Mouse (Mus musculus) limb, embryonic 12.5 days (tissue): ENCODE measurements around the gene Thbs4. TPM values are rescaled to one million over a fixed set of nuclear protein-coding genes. Genes with fewer than 3 reads are reported as not detected.

ENCODE experiments used
- ATAC-seq: fragments of 200-750 bp; cut with Nextera tagmentation; 2 replicates; pipeline ENCODE4 v1.8.0; 2017; ENCODE audit warnings: low read depth, moderate TSS enrichment; ENCODE audit not compliant: insufficient number of reproducible peaks, insufficient read depth, low FRiP score, low TSS enrichment
- H3K27ac ChIP-seq: fragments of 300-500 bp; sonication (generic); 2 replicates; pipeline ENCODE4 v1.5.1; 2016; ENCODE audit warnings: mild to moderate bottlenecking, moderate library complexity
- H3K27me3 ChIP-seq: fragments of 300-500 bp; sonication (generic); 2 replicates; pipeline ENCODE4 v1.6.1; 2016; ENCODE audit warnings: mild to moderate bottlenecking, moderate library complexity
- H3K36me3 ChIP-seq: fragments of 300-500 bp; sonication (generic); 2 replicates; pipeline ENCODE4 v1.6.1; 2016; ENCODE audit warnings: mild to moderate bottlenecking, moderate library complexity
- H3K4me1 ChIP-seq: fragments of 300-500 bp; sonication (generic); replicated peaks from 2 replicates; pipeline ENCODE4 v1.6.1; 2016
- H3K4me2 ChIP-seq: fragments of 300-500 bp; sonication (generic); 2 replicates; pipeline ENCODE4 v1.6.1; 2016; ENCODE audit warnings: mild to moderate bottlenecking, moderate library complexity
- H3K4me3 ChIP-seq: fragments of 300-500 bp; sonication (generic); replicated peaks from 2 replicates; pipeline ENCODE4 v1.5.1; 2016; ENCODE audit warnings: mild to moderate bottlenecking
- H3K9ac ChIP-seq: fragments of 300-500 bp; sonication (generic); replicated peaks from 2 replicates; pipeline ENCODE4 v1.6.1; 2016; ENCODE audit warnings: mild to moderate bottlenecking, moderate library complexity
- H3K9me3 ChIP-seq: fragments of 300-500 bp; sonication (generic); 2 replicates; pipeline ENCODE4 v1.6.1; 2016; ENCODE audit warnings: mild to moderate bottlenecking, moderate library complexity
- WGBS: fragments of 180-500 bp; shearing (Covaris S2); methylation state at CpG from one replicate; pipeline ENCODE4 v1.1.7; 2016; 5-methylcytosine and 5-hydroxymethylcytosine counted together
- polyA plus RNA-seq: library from polyadenylated mRNA; unstranded; fragments of >200 nt; fragmentation: Nextera tagmentation; extraction: Ambion mirVana; gene quantifications from 2 replicates; pipeline ENCODE4 v1.2.1, GENCODE M21; 2016

Gene Thbs4
- polyA plus RNA-seq, 1 experiment from 2014 or later: 2.9 TPM

DNA sequence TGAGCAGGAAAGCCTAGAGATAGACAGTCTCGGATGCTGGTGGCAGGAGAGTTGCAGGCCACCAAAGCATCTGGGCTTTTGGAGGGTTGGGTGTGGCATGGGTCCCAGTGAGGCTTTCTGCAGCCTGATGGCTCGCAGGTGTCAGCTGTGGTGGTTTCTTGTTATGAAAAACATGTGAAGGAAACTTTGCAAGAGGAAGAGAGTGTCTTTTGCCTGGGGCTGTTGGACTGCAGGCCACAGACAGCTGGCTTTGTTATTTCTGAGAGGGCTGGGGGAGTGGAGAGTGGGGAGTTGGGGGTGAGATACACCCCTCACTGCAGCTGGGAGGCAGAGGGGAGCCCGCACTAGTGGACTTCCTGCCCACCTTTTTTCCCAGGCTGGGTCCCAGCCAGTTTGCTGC lies 55.8 kb downstream of the Thbs4 start:
- no peak for ATAC-seq
- Histone ChIP-seq H3K36me3 (no peaks in the 10 kb centered on the region), H3K4me2 (no peak overlapping the region), H3K4me1 (no peaks in the 10 kb centered on the region), H3K27me3 (peaks cover 6% of the 10 kb centered on the region; the same call in 1 of the 2 replicates), H3K9me3 (no peaks in the 10 kb centered on the region), H3K9ac (no peak overlapping the region), H3K4me3 (no peak overlapping the region), H3K27ac (no peak overlapping the region)
- 66% methylated on average over 3 of the region's 3 CpGs for WGBS

DNA sequence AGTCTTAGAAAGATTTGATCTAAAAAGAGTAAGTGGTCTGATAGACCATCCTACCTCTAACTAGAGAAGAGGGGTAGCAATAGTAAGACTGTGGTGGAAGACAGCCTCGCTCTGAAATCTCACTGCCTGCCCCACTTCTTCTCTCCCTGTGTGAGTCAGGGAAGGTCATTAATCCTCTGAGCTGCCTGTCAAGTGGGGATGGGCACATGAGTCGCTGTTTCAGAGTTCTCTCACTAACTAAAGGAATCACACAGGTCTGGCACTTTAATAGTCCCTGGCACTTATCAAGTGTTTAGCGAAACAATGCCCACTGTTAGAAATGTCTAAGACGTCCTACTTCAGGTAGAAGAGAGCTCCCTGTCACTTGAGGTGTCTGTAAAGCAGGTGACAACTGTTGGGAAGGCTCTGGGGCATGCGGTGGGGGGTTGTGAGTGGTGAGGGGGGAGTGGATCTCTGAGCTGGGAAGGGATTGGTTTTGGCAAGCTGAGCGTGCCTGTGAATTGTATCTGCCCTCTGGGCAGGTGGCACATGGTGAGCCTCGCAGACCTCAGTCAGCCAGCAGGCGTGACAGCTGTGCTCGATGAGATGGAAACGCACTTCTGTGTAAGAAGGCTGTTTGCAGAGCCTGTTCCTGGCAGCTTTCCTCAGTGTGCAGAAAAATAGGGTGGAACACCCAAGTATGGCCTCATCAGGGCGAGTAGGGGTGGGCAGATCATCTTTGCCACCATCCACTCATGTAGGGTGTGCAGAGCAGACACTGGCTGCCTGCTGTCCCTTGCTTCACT lies 57.9 kb downstream of the Thbs4 start:
- Histone ChIP-seq H3K4me1 (no peaks in the 10 kb centered on the region), H3K4me3 (no peak overlapping the region), H3K4me2 (no peak overlapping the region), H3K36me3 (no peaks in the 10 kb centered on the region), H3K9me3 (no peaks in the 10 kb centered on the region), H3K27me3 (peaks cover 14% of the 10 kb centered on the region; the same call in 1 of the 2 replicates), H3K9ac (0 out of 2 replicates have a peak overlapping the region, but pooled peaks have one; percentile 18), H3K27ac (no peak overlapping the region)
- 61% methylated on average over 11 of the region's 11 CpGs for WGBS
- ATAC-seq: no peak

DNA sequence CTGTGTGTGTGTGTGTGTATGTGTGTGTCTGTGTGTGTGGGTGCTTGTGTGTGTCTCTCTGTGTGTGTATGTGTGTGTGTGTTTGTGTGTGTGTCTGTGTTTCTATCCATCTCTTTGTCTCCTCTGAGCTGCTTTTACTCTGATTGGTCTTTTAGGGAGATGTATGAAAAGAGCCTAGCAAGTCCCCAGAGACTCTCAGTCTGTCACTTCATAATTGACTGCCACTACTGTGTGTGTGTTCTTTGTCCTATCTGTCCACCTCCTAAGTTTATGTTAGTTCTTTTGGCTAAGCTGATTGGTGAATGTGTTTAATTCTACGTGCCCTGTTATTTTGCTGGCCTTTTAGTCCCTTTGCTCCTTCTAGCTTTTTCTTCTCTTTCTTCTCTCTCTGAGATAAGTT lies 58.9 kb downstream of the Thbs4 start:
- no peak overlapping the region for H3K27ac ChIP-seq
- no peak overlapping the region for H3K4me2 ChIP-seq
- H3K36me3 ChIP-seq: no peaks in the 10 kb centered on the region
- no peak overlapping the region for H3K9ac ChIP-seq
- WGBS: 86% methylated on average over 1 of the region's 1 CpGs
- peaks cover 15% of the 10 kb centered on the region; the same call in 1 of the 2 replicates for H3K27me3 ChIP-seq
- ATAC-seq: no peak
- H3K9me3 ChIP-seq: no peaks in the 10 kb centered on the region
- no peaks in the 10 kb centered on the region for H3K4me1 ChIP-seq
- H3K4me3 ChIP-seq: no peak overlapping the region

DNA sequence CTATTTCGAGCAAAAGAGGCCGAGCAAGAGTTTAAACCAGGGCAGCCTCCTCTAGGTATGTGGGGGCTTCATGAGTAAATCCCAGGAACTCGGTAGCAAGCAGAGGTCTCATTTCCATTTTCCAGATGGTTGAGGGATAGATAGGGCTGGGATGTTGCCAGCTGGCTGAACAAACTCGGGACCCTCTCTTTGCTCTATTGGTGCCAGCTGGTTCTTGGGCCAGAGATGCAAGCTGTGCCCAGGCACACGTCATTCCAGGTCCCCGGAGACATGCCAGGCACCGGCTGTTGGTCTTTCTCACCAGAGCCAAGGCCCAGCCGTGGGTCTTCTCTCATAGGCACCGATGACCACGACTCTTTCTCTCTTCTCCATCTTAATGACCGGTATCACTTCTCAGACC lies 60.9 kb downstream of the Thbs4 start:
- 90% methylated on average over 11 of the region's 11 CpGs for WGBS
- Histone ChIP-seq H3K4me2 (no peak overlapping the region), H3K9me3 (no peaks in the 10 kb centered on the region), H3K27ac (no peak overlapping the region), H3K9ac (no peak overlapping the region), H3K36me3 (no peaks in the 10 kb centered on the region), H3K4me1 (no peaks in the 10 kb centered on the region), H3K4me3 (no peak overlapping the region), H3K27me3 (peaks cover 15% of the 10 kb centered on the region; the same call in 1 of the 2 replicates)
- no peak for ATAC-seq

DNA sequence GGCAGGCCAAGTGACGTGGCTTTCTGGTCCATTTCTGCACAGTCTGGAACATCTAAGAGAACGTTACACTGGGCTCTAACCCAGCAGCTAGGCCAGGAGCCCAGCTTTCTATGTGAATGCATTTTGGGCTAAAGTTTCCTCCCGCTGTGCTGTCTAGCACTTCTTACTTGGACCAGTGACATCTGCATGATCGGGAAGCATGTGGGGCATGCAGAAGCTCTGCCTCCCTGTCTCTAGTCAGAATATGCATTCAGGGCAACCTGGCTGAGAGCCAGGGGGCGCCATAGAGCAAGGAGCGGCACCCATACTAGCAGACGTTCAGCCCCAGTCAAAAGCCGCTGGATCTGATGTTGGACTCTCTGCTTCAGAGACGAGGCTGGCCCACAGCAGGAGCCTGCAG lies 61.4 kb downstream of the Thbs4 start:
- no peak for ATAC-seq
- no peak overlapping the region for H3K27ac ChIP-seq

DNA sequence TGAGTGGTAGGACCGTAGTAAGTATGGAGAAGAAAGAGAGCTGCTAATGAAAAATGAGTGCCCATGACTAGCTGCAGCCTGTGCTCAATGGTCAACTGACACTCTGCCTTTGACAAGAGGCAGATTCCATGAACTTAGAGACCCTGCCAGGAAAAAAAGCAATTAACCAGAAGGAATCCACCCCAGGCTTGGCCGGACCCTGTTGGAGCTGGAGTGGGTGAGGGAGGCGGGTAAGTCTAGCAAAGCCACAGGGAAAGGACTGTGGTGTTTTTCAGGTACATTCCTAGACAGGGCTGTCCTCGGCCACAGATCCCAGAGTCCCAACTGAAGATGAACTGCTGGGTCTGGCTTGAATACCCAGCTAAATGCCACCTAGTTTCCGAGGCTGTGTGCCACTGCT lies 61.8 kb downstream of the Thbs4 start:
- no peak overlapping the region for H3K9ac ChIP-seq
- H3K9me3 ChIP-seq: no peaks in the 10 kb centered on the region
- 80% methylated on average over 5 of the region's 5 CpGs for WGBS
- H3K4me3 ChIP-seq: no peak overlapping the region
- H3K36me3 ChIP-seq: no peaks in the 10 kb centered on the region
- no peak overlapping the region for H3K4me2 ChIP-seq
- no peak for ATAC-seq
- no peak overlapping the region for H3K27ac ChIP-seq
- no peaks in the 10 kb centered on the region for H3K4me1 ChIP-seq
- peaks cover 15% of the 10 kb centered on the region; the same call in 1 of the 2 replicates for H3K27me3 ChIP-seq

More for the DNA sequence above, 61.4 kb downstream of the Thbs4 start:
- H3K27me3 ChIP-seq: peaks cover 15% of the 10 kb centered on the region; the same call in 1 of the 2 replicates
- no peak overlapping the region for H3K4me2 ChIP-seq
- WGBS: 39% methylated on average over 9 of the region's 9 CpGs
- H3K9me3 ChIP-seq: no peaks in the 10 kb centered on the region
- H3K9ac ChIP-seq: no peak overlapping the region
- H3K4me3 ChIP-seq: no peak overlapping the region
- H3K36me3 ChIP-seq: no peaks in the 10 kb centered on the region
- no peaks in the 10 kb centered on the region for H3K4me1 ChIP-seq

DNA sequence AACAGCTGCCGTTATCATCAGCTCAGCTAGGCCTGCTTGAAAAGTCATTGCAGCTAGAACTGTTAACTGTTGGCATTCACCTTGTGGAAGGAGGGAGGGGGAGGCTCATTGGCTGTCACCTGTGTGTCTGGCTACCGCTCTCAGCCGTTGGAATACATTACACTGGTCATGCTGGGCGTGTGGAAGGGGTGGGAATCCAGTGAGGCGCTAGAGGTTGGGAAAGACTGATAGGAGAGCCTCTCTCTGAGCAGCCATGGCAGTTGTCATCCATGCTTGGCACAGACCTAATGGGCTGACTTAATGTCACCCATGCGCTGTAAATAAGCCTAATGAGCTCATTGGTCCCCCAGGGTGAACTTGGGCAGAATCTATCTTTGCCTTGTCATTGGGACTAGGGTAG lies 62.8 kb downstream of the Thbs4 start:
- no peak overlapping the region for H3K9ac ChIP-seq
- ATAC-seq: no peak
- 74% methylated on average over 6 of the region's 6 CpGs for WGBS
- H3K9me3 ChIP-seq: no peaks in the 10 kb centered on the region
- H3K27me3 ChIP-seq: peaks cover 15% of the 10 kb centered on the region; the same call in 1 of the 2 replicates
- H3K36me3 ChIP-seq: no peaks in the 10 kb centered on the region
- no peak overlapping the region for H3K27ac ChIP-seq
- no peaks in the 10 kb centered on the region for H3K4me1 ChIP-seq
- no peak overlapping the region for H3K4me2 ChIP-seq
- no peak overlapping the region for H3K4me3 ChIP-seq

DNA sequence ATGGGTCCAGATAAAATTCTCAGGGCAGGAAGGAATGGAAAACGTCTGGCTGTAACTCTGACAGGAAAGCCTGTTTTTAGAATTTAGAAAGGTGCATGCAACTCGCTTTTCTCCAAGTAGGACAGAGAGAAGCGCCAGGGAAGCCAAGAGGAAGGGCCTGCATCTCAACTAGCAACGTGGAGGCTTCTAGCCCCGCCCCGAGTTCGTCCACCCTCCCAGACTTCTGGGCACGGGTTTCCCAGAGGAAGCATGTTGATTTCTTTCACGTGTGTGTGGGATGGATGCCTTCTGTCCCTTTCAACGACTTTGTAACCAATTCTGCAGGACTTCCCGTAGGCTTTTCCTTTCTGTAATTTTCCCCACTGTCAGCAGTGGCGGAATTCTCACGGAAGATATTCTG lies 64.8 kb downstream of the Thbs4 start:
- H3K9me3 ChIP-seq: no peaks in the 10 kb centered on the region
- H3K27me3 ChIP-seq: peaks cover 15% of the 10 kb centered on the region; the same call in 1 of the 2 replicates
- no peak overlapping the region for H3K9ac ChIP-seq
- H3K4me1 ChIP-seq: no peaks in the 10 kb centered on the region
- no peak overlapping the region for H3K27ac ChIP-seq
- no peak for ATAC-seq
- WGBS: 59% methylated on average over 13 of the region's 13 CpGs
- H3K36me3 ChIP-seq: no peaks in the 10 kb centered on the region
- no peak overlapping the region for H3K4me3 ChIP-seq
- H3K4me2 ChIP-seq: no peak overlapping the region

DNA sequence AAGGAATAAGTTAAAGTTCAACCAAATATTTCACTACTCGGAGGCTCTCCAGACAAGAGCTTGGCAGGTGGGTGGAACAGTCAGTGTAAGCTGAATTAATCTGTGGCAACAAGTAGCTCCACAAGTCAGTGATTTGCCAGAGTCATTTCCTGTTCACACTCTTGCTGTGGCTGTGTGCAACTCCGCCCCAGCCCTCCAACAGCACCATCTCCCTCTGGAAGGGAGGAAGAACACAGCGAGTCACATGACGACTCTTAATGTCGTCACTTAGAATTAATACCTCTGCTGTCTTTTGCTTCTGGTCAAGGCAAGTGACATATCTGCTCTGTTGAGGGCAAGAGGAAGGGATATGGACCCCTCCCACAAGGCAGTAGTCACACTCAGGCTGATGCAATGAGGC lies 72.2 kb downstream of the Thbs4 start:
- Histone ChIP-seq H3K9me3 (no peaks in the 10 kb centered on the region), H3K27me3 (no peaks in the 10 kb centered on the region), H3K4me2 (no peak overlapping the region), H3K4me1 (no peaks in the 10 kb centered on the region), H3K4me3 (no peak overlapping the region), H3K36me3 (no peaks in the 10 kb centered on the region), H3K9ac (no peak overlapping the region), H3K27ac (no peak overlapping the region)
- WGBS: 79% methylated on average over 5 of the region's 5 CpGs
- ATAC-seq: no peak

DNA sequence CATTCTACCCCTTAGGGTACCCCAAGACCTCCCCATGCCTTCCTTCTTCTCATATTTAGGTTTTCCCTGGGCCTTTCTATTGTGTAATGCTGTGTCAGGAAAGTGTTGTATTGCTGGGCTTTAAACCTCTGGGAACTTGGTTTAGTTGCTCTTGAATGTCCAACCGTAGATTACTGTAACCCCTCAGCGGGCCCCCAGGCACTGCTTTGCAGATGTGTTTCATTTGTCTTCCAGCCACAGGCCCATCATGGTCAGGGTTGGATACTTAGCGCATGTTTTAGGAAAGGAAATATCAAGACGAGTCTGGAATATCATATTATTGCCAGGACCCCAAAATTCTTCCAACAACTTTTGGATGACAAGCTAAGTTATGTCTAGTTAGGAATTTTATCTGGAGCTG lies 73.6 kb downstream of the Thbs4 start:
- H3K4me3 ChIP-seq: no peak overlapping the region
- H3K36me3 ChIP-seq: no peaks in the 10 kb centered on the region
- H3K4me1 ChIP-seq: no peaks in the 10 kb centered on the region
- WGBS: 81% methylated on average over 4 of the region's 4 CpGs
- no peak overlapping the region for H3K27ac ChIP-seq
- ATAC-seq: no peak
- H3K27me3 ChIP-seq: no peaks in the 10 kb centered on the region
- H3K9me3 ChIP-seq: no peaks in the 10 kb centered on the region
- H3K9ac ChIP-seq: no peak overlapping the region
- no peak overlapping the region for H3K4me2 ChIP-seq

DNA sequence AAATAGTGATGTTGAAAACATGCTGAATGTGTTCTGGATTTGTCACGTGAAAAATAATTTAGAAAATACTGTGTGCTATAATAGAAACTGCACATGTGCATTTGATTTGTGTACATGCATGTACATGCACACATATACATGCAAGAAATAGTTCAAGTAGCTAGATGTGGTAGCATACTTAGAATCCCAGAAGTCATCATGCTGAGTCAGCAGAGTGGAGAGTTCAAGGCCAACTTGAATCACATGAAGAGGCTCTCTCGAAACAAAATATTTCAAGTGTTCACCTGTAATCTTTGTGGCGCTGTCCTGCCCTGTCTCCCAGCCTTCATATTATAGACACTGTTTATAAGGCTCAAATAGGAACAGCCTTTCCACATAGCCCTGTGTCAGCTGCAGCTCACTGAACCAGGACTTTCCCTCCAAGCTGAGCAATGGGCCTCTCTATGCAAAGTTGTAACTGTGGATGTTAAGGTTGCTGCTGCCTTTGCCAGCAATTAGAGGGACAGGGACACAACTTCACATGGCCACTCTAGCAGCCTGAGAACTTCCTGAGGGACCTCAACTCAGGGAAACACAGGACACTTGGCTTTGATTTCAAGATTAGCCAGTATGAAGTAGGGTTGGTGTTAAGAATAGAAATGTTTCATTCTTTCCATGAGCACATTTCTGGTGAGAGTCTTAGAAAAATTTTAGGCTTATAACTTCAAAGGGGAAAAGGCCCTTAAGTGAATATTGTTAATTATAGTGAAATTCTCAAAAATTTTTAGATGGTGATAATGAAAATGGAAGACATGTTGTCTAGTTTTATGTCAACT lies 76.6 kb downstream of the Thbs4 start:
- Histone ChIP-seq H3K9me3 (no peaks in the 10 kb centered on the region), H3K4me1 (no peaks in the 10 kb centered on the region), H3K4me2 (no peak overlapping the region), H3K36me3 (no peaks in the 10 kb centered on the region), H3K4me3 (no peak overlapping the region), H3K27me3 (no peaks in the 10 kb centered on the region), H3K27ac (no peak overlapping the region), H3K9ac (no peak overlapping the region)
- WGBS: 93% methylated on average over 3 of the region's 3 CpGs
- ATAC-seq: no peak
